In the genomic region with DNA sequence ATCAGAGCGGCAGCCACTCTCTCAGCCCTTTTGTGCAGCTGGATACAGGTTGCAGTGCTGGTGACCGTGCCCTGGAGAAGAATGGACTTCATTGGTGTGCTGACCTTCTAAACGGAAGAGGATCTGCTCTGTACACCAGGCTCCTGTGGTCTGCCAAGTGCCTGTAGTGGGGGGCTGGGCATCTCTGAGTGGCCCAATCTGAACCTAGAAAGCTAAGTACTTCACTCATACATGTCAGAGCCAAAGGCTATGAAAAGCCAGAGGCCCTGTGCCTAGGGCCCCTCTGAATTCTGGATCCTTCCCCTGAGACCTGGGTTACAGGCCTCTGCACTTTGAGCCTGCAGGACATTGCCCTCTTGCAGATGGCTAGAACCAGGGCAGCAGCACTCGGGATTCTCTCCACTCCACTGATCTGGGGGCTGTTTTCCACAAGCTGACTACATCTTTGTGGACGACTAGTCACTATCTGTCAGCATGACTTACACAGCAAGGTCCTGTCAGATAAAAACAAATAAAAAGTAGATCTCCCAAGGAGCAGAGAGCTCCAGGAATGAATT, we compare ENCODE assay signal across 16 mouse cellular contexts. TPM values are rescaled to one million over a fixed set of nuclear protein-coding genes. Genes with fewer than 3 reads are reported as not detected.
"Had no signal": no experiment of that assay in that cellular context is flagged by ENCODE, and none has a peak within 500 bp of the region (broad histone marks: within the 10 kb centered on the region; RNA-seq: fewer than 3 reads in every experiment).

No protein-coding gene starts in this region.

- H3K4me1 ChIP-seq: limb, embryonic 12.5 days; liver, embryonic 15.5 days; neural tube, embryonic 15.5 days had no signal

- H3K4me2 ChIP-seq: limb, embryonic 12.5 days; liver, embryonic 15.5 days; neural tube, embryonic 15.5 days had no signal

- H3K9me3 ChIP-seq: limb, embryonic 12.5 days; liver, embryonic 15.5 days; neural tube, embryonic 15.5 days had no signal

- H3K27ac ChIP-seq: hindbrain, postnatal 0 days; limb, embryonic 12.5 days; liver, embryonic 15.5 days; neural tube, embryonic 15.5 days had no signal

- DNase-seq: layer of hippocampus, adult 9-11 months; layer of hippocampus, postnatal 36 days; liver; lung, adult 2 months; lung, postnatal 36 days; midbrain, embryonic 14.5 days; right cerebral cortex, adult 18-20 months; right cerebral cortex, postnatal 25 days; thymus, postnatal 36 days had no signal

- H3K4me3 ChIP-seq: limb, embryonic 12.5 days; liver, embryonic 15.5 days; myocyte; neural tube, embryonic 15.5 days had no signal

- ATAC-seq: hindbrain, postnatal 0 days; lung, postnatal 0 days had no signal

- H3K27me3 ChIP-seq: limb, embryonic 12.5 days; liver, embryonic 15.5 days; neural tube, embryonic 15.5 days had no signal

- H3K9ac ChIP-seq: limb, embryonic 12.5 days; liver, embryonic 15.5 days; neural tube, embryonic 15.5 days had no signal

RNA-seq across cellular contexts. Expression of a gene that starts 25.0 kb away (rescaled TPM):
- total RNA-seq: megakaryocyte progenitor cell, adult 5-6 weeks had no signal
